Mouse (Mus musculus) left cerebral cortex, adult 8-10 months (tissue): Measurements from ENCODE around the gene Ttll8. TPM values are rescaled to one million over a fixed set of nuclear protein-coding genes. Genes with fewer than 3 reads are reported as not detected.

Experiments used
- total RNA-seq, 4 experiments: library from RNA; stranded (reverse); gene quantifications; 2 replicates each; pipeline ENCODE4 v1.2.4; 2022

Gene Ttll8
- total RNA-seq, 4 experiments from 2014 or later = 1.5 to 1.8 (median 1.8) TPM

Other genes starting within 250 kb of the Ttll8 start
- gene Brd1, start 220.2 kb downstream of the Ttll8 start, total RNA-seq = 10 to 100 TPM; 49.0 to 55.6 (median 53.4) TPM
- gene Zbed4, start 202.8 kb downstream of the Ttll8 start, total RNA-seq = 10 to 100 TPM in 3 of 4 experiments, 1 to 10 TPM in 1; 8.5 to 11.5 (median 10.9) TPM
- 10 to 100 TPM; 13.4 to 14.3 (median 14.2) TPM for gene Alg12, start 135.1 kb downstream of the Ttll8 start, total RNA-seq
- gene Creld2, start 134.8 kb downstream of the Ttll8 start, total RNA-seq = 10 to 100 TPM; 16.4 to 22.3 (median 17.2) TPM
- 10 to 100 TPM; 36.8 to 55.1 (median 43.8) TPM for gene Pim3, start 92.2 kb downstream of the Ttll8 start, total RNA-seq
- gene Mlc1, start 24.6 kb upstream of the Ttll8 start, total RNA-seq = 100 to 1,000 TPM; 112 to 127 (median 115) TPM
- not detected for gene Mov10l1, start 28.5 kb upstream of the Ttll8 start, total RNA-seq
- 100 to 1,000 TPM; 108 to 121 (median 111) TPM for gene Panx2, start 105.3 kb upstream of the Ttll8 start, total RNA-seq
- 10 to 100 TPM; 17.3 to 21.8 (median 18.0) TPM for gene Trabd, start 120.7 kb upstream of the Ttll8 start, total RNA-seq
- 10 to 100 TPM; 22.7 to 27.6 (median 24.7) TPM for gene Selenoo, start 134.7 kb upstream of the Ttll8 start, total RNA-seq
- 10 to 100 TPM; 27.2 to 30.8 (median 28.6) TPM for gene Tubgcp6, start 168.7 kb upstream of the Ttll8 start, total RNA-seq
- 10 to 100 TPM; 12.5 to 17.1 (median 14.2) TPM for gene Hdac10, start 174.3 kb upstream of the Ttll8 start, total RNA-seq
- gene Mapk12, start 186.3 kb upstream of the Ttll8 start, total RNA-seq = 10 to 100 TPM in 2 of 4 experiments, 1 to 10 TPM in 2; 9.5 to 10.6 (median 10.1) TPM
- 10 to 100 TPM; 35.8 to 40.9 (median 39.4) TPM for gene Mapk11, start 195.2 kb upstream of the Ttll8 start, total RNA-seq
- gene Plxnb2, start 226.4 kb upstream of the Ttll8 start, total RNA-seq = 10 to 100 TPM; 42.6 to 60.9 (median 54.8) TPM
- gene Dennd6b, start 242.1 kb upstream of the Ttll8 start, total RNA-seq = 10 to 100 TPM; 46.2 to 59.3 (median 50.7) TPM